Mouse (Mus musculus) olfactory bulb, adult 2 months (tissue): ENCODE data around the gene Olfr1138.

Experiments
- CTCF ChIP-seq: fragments of 200-500 bp; IDR thresholded peaks from 2 replicates; pipeline ENCODE4 v1.5.1; 2012; ENCODE audit warnings: low read depth, mild to moderate bottlenecking, low read length, moderate library complexity; ENCODE audit not compliant: insufficient read depth
- POLR2A ChIP-seq: fragments of 200-500 bp; IDR thresholded peaks from 2 replicates; pipeline ENCODE4 v1.6.1; 2012; ENCODE audit warnings: mild to moderate bottlenecking, low read depth, low read length, moderate library complexity; ENCODE audit not compliant: insufficient read depth

DNA sequence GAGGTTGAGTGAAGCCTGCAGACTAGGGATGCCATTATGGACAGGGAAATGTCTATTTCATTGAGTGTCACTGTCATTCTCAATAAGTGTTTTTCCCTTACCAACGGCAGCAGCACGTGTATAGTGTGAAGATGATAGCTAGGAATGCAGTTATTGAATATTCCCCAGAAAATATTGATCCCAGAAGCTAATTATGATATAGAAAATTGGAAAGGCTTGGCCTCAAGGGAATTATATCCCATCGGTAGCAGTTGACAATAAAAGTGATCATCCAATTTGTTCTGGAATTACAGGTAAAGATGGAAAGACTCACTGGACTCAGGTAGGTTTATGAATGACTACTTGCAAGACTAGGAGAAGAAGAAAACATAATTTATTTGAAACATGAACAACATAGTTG lies 3.7 kb upstream of the Olfr1138 start, which contains the start of gene Olfr1140:
- TF ChIP-seq POLR2A (no peak), CTCF (no peak)
